7 mouse cellular contexts compared by ENCODE assay signal in genomic region chrX:101953787-101954491, GRCm38 (mm10).
DNase-seq lines count a peak whose midpoint lies in the region; ATAC-seq and TF ChIP-seq lines count a peak whose summit lies in the region.

No protein-coding gene starts in this region.

- H3K36me3 ChIP-seq in embryonic facial prominence, embryonic 10.5 days (replicated peaks): no peaks in the 10 kb centered on the region
- no peaks in the 10 kb centered on the region for H3K36me3 ChIP-seq in heart, adult 2 months (ENCODE audit: control insufficient read depth, insufficient read depth, low read length)
- no peaks in the 10 kb centered on the region for H3K36me3 ChIP-seq in kidney, adult 2 months (ENCODE audit: control insufficient read depth, insufficient read depth, low read length)
- no peaks in the 10 kb centered on the region for H3K36me3 ChIP-seq in limb, embryonic 11.5 days (ENCODE audit: control insufficient read depth, insufficient read depth, low read length)
- no peaks in the 10 kb centered on the region for H3K36me3 ChIP-seq in midbrain, embryonic 14.5 days (ENCODE audit: control insufficient read depth, insufficient read depth, low read length)

- peak overlapping the region; percentile 42; the same call in 1 of the 2 replicates for H3K4me2 ChIP-seq in limb, embryonic 11.5 days (ENCODE audit: low read depth, severe bottlenecking)
- peak overlapping the region; percentile 56 for H3K4me2 ChIP-seq in midbrain, embryonic 14.5 days (ENCODE audit: low read length)

- peak overlapping the region; percentile 43 for H3K9ac ChIP-seq in heart, adult 2 months (ENCODE audit: low read depth, low read length)
- H3K9ac ChIP-seq in limb, embryonic 11.5 days (ENCODE audit: low read length): 0 out of 2 replicates have a peak overlapping the region, but pooled peaks have one; percentile 22
- peak overlapping the region; percentile 46; the same call in 1 of the 2 replicates for H3K9ac ChIP-seq in midbrain, embryonic 14.5 days (replicated peaks; ENCODE audit: low read length)

- H3K4me3 ChIP-seq in embryonic facial prominence, embryonic 10.5 days: peak overlapping the region; percentile 55
- no peak overlapping the region for H3K4me3 ChIP-seq in heart, adult 2 months
- H3K4me3 ChIP-seq in kidney, adult 2 months (ENCODE audit: insufficient read depth, low read depth, low read length): peak overlapping the region; percentile 35; the same call in 1 of the 2 replicates
- no peak overlapping the region for H3K4me3 ChIP-seq in limb, embryonic 11.5 days (ENCODE audit: low read depth, low read length)
- peak overlapping the region; percentile 31 for H3K4me3 ChIP-seq in midbrain, embryonic 14.5 days (replicated peaks; ENCODE audit: low read depth, low read length)

- TF ChIP-seq POLR2A in heart, adult 2 months (IDR thresholded peaks at IDR 0.05; ENCODE audit: insufficient read depth, low read depth, low read length): no peak
- no peak for TF ChIP-seq POLR2A in kidney, adult 2 months (IDR thresholded peaks at IDR 0.05; ENCODE audit: low read depth, low read length)

- intact Hi-C loops in heart, adult 2 months (cut with DNase I): loop anchor here (1.0 to 5.0 kb wide), 2 partner anchors 110 to 233 kb away; partner anchors contain the start of gene Rps4x

- H3K4me1 ChIP-seq in embryonic facial prominence, embryonic 10.5 days: peaks cover 19% of the 10 kb centered on the region
- peaks cover 5% of the 10 kb centered on the region; the same call in 1 of the 2 replicates for H3K4me1 ChIP-seq in heart, adult 2 months (ENCODE audit: control insufficient read depth, insufficient read depth, low read length)
- H3K4me1 ChIP-seq in kidney, adult 2 months (ENCODE audit: control insufficient read depth, insufficient read depth, low read length): peaks cover 14% of the 10 kb centered on the region; the same call in 1 of the 2 replicates
- H3K4me1 ChIP-seq in limb, embryonic 11.5 days (ENCODE audit: control insufficient read depth, insufficient read depth, low read length): no peaks in the 10 kb centered on the region
- H3K4me1 ChIP-seq in midbrain, embryonic 14.5 days (ENCODE audit: control insufficient read depth, insufficient read depth, low read length): no peaks in the 10 kb centered on the region

- H3K9me3 ChIP-seq in embryonic facial prominence, embryonic 10.5 days: no peaks in the 10 kb centered on the region
- H3K9me3 ChIP-seq in limb, embryonic 11.5 days (ENCODE audit: control insufficient read depth, low read length): no peaks in the 10 kb centered on the region
- no peaks in the 10 kb centered on the region for H3K9me3 ChIP-seq in midbrain, embryonic 14.5 days (ENCODE audit: control insufficient read depth, low read length)

- TF ChIP-seq CTCF in heart, adult 2 months (IDR thresholded peaks at IDR 0.05): peak; percentile 96
- TF ChIP-seq CTCF in kidney, adult 2 months (conservative IDR thresholded peaks at IDR 0.05; ENCODE audit: insufficient read depth, insufficient read length, low read depth, low read length): peak; percentile 75

- peak overlapping the region; percentile 82 for H3K27ac ChIP-seq in embryonic facial prominence, embryonic 10.5 days (replicated peaks)
- H3K27ac ChIP-seq in heart, adult 2 months: no peak overlapping the region
- peak overlapping the region; percentile 99 for H3K27ac ChIP-seq in kidney, adult 2 months (ENCODE audit: insufficient read depth, low read depth, low read length)
- no peak overlapping the region for H3K27ac ChIP-seq in limb, embryonic 11.5 days (replicated peaks; ENCODE audit: low read depth, low read length)
- 0 out of 2 replicates have a peak overlapping the region, but pooled peaks have one; percentile 32 for H3K27ac ChIP-seq in midbrain, embryonic 14.5 days (replicated peaks; ENCODE audit: low read depth, low read length)

- WGBS in embryonic facial prominence, embryonic 10.5 days: 13% methylated on average over 30 of the region's 30 CpGs
- 14% methylated on average over 30 of the region's 30 CpGs for WGBS in heart, adult 2 months
- WGBS in kidney, adult 2 months: 3% methylated on average over 30 of the region's 30 CpGs
- 15% methylated on average over 30 of the region's 30 CpGs for WGBS in limb, embryonic 11.5 days
- 27% methylated on average over 30 of the region's 30 CpGs for WGBS in midbrain, embryonic 14.5 days

- DNase-seq in adrenal gland, postnatal 10 days: peak; percentile 91
- peak; percentile 91 for DNase-seq in embryonic facial prominence, embryonic 10.5 days (ENCODE audit: low spot score)
- DNase-seq in heart, adult 2 months: peak; percentile 89 to 91
- peak; percentile 92 for DNase-seq in kidney, adult 2 months
- DNase-seq in limb, embryonic 11.5 days (ENCODE audit: low spot score): peak; percentile 90
- DNase-seq in midbrain, embryonic 14.5 days: peak; percentile 92
- peak; percentile 42 for DNase-seq in spleen, adult 12 weeks (ENCODE audit: low spot score)

- peaks cover 94% of the 10 kb centered on the region for H3K27me3 ChIP-seq in embryonic facial prominence, embryonic 10.5 days (replicated peaks; ENCODE audit: low read depth, poor library complexity, severe bottlenecking)
- H3K27me3 ChIP-seq in heart, adult 2 months (ENCODE audit: control insufficient read depth, insufficient read depth, low read length): no peaks in the 10 kb centered on the region
- no peaks in the 10 kb centered on the region for H3K27me3 ChIP-seq in kidney, adult 2 months (replicated peaks; ENCODE audit: control insufficient read depth, insufficient read depth, low read length)
- peaks cover 14% of the 10 kb centered on the region; the same call in 1 of the 2 replicates for H3K27me3 ChIP-seq in limb, embryonic 11.5 days (ENCODE audit: control insufficient read depth, insufficient read depth, low read length)
- H3K27me3 ChIP-seq in midbrain, embryonic 14.5 days (ENCODE audit: control insufficient read depth, insufficient read depth, low read length): no peaks in the 10 kb centered on the region

- no peaks in the 10 kb centered on the region for H3K79me2 ChIP-seq in heart, adult 2 months (replicated peaks; ENCODE audit: control insufficient read depth, insufficient read depth, low read length)

- ATAC-seq in limb, embryonic 11.5 days (ENCODE audit: insufficient number of reproducible peaks, low FRiP score, low TSS enrichment, low read depth): peak; percentile 95
- peak; percentile 96 for ATAC-seq in midbrain, embryonic 14.5 days (ENCODE audit: low FRiP score, low TSS enrichment)

- TF ChIP-seq EP300 in heart, adult 2 months (IDR thresholded peaks at IDR 0.05; ENCODE audit: insufficient read depth, low read depth, low read length): peak; percentile 44; the same call in 1 of the 2 replicates

Comparison
In these comparisons a context has a peak if more than half of its experiments do, and no peak if none do; other contexts are left out.
1. DNase-seq: peak in every context shown above with its lines; median percentile 92 in kidney, adult 2 months; 92 in midbrain, embryonic 14.5 days; 91 in adrenal gland, postnatal 10 days; 91 in embryonic facial prominence, embryonic 10.5 days; 90 in heart, adult 2 months; 90 in limb, embryonic 11.5 days; 42 in spleen, adult 12 weeks.
2. H3K27ac ChIP-seq: peak in embryonic facial prominence, embryonic 10.5 days (single experiment), kidney, adult 2 months (single experiment) and midbrain, embryonic 14.5 days (single experiment); none in heart, adult 2 months (single experiment) and limb, embryonic 11.5 days (single experiment).
3. H3K4me3 ChIP-seq: peak in embryonic facial prominence, embryonic 10.5 days (single experiment), kidney, adult 2 months (single experiment) and midbrain, embryonic 14.5 days (single experiment); none in heart, adult 2 months (single experiment) and limb, embryonic 11.5 days (single experiment).
4. Peak in every context shown above with its lines, with median percentiles within 50 percentile points of each other: H3K9ac ChIP-seq.